Comparison of ENCODE assay signal across 28 mouse cellular contexts in the genomic region with DNA sequence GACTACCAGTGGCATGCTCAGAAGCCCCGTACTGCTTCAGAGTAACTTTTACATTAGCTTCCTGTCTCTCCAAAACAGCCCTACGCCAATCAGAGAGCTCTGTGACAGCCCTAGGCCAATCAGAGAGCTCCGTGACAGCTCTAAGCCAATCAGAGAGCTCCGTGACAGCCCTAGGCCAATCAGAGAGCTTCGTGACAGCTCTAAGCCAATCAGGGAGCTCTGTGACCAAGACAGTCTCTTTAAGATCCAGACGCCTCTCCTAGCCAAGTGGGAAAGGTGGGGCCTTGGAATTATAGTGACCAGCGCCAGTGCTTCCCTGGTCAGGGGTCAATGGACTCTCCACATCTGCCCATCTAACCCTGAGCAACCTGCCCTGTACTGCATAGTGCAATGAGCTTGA.
DNase-seq lines count a peak whose midpoint lies in the region; TF ChIP-seq lines count a peak whose summit lies in the region.
"Had no signal": no experiment of that assay in that cellular context is flagged by ENCODE, and none has a peak within 500 bp of the region (broad histone marks: within the 10 kb centered on the region; RNA-seq: fewer than 3 reads in every experiment).

No protein-coding gene starts in this region.

- TF ChIP-seq CTCF in left cerebral cortex, adult 2 months (IDR thresholded peaks at IDR 0.05) = no peak

- no peaks in the 10 kb centered on the region for H3K9me3 ChIP-seq in limb, embryonic 10.5 days (replicated peaks)
- H3K9me3 ChIP-seq: neural tube, embryonic 12.5 days had no signal

- peak; percentile 80 for DNase-seq in heart, adult 11 months
- DNase-seq in heart, adult 9 months (ENCODE audit: low spot score in 2 of 2) = no peak
- peak; percentile 22 for DNase-seq in A20 (ENCODE audit: low read depth, low spot score)
- DNase-seq in ES-CJ7 (ENCODE audit: low read depth, low spot score) = peak; percentile 97
- peak; percentile 17 for DNase-seq in limb, embryonic 10.5 days (ENCODE audit: low spot score)
- DNase-seq in left cerebral cortex, adult 2 months (ENCODE audit: extremely low spot score in 1 of 2, low spot score in 2 of 2) = no peak
- no peak for DNase-seq in cerebellum, postnatal 25 days
- DNase-seq: adrenal gland, adult 2 months; adrenal gland, postnatal 36 days; cerebellum, adult 18-20 months; cerebellum, postnatal 10 days; gastrocnemius, postnatal 36 days; heart, adult 2 months; heart, postnatal 14 days; kidney, adult 8-10 months; kidney, postnatal 4 days; liver, postnatal 0 days; lung, postnatal 36 days; right cerebral cortex, postnatal 4 days; thymus, postnatal 4 days had no signal

- H3K4me3 ChIP-seq in limb, embryonic 10.5 days = no peak overlapping the region
- no peak overlapping the region for H3K4me3 ChIP-seq in left cerebral cortex, adult 2 months
- H3K4me3 ChIP-seq: erythroblast, embryonic 14.5 days; forebrain, embryonic 12.5 days; heart, adult 2 months; limb, embryonic 12.5 days; midbrain, embryonic 12.5 days; myocyte; neural tube, embryonic 12.5 days had no signal

- 90% methylated on average over 7 of the region's 7 CpGs for WGBS in limb, embryonic 10.5 days

- H3K36me3 ChIP-seq in limb, embryonic 10.5 days = no peaks in the 10 kb centered on the region
- H3K36me3 ChIP-seq: forebrain, embryonic 12.5 days; limb, embryonic 12.5 days; neural tube, embryonic 12.5 days had no signal

- H3K27ac ChIP-seq in limb, embryonic 10.5 days = no peak overlapping the region
- H3K27ac ChIP-seq in left cerebral cortex, adult 2 months = no peak overlapping the region
- H3K27ac ChIP-seq: forebrain, embryonic 12.5 days; heart, adult 2 months; kidney, postnatal 0 days; limb, embryonic 12.5 days; midbrain, embryonic 12.5 days; neural tube, embryonic 12.5 days had no signal

- H3K27me3 ChIP-seq in limb, embryonic 10.5 days (ENCODE audit: low read depth, poor library complexity, severe bottlenecking) = no peaks in the 10 kb centered on the region
- H3K27me3 ChIP-seq: forebrain, embryonic 12.5 days; limb, embryonic 12.5 days; midbrain, embryonic 12.5 days; neural tube, embryonic 12.5 days; Patski had no signal

- no peaks in the 10 kb centered on the region for H3K4me1 ChIP-seq in limb, embryonic 10.5 days
- H3K4me1 ChIP-seq: forebrain, embryonic 12.5 days; limb, embryonic 12.5 days; midbrain, embryonic 12.5 days; neural tube, embryonic 12.5 days had no signal

- intact Hi-C loops in left cerebral cortex, adult 2 months (cut with DNase I) = no loop called here

Comparison
In these comparisons a context has a peak if more than half of its experiments do, and no peak if none do; other contexts are left out.
1. DNase-seq: peak in heart, adult 11 months (single experiment), A20 (single experiment), ES-CJ7 (single experiment) and limb, embryonic 10.5 days (single experiment); none in heart, adult 9 months (0 of 2), left cerebral cortex, adult 2 months (0 of 2) and cerebellum, postnatal 25 days (0 of 2).